Mouse (Mus musculus): ENCODE measurements around the gene Frmd4b. TPM values are rescaled to one million over a fixed set of nuclear protein-coding genes. Genes with fewer than 3 reads are reported as not detected.
"Not testable (repeated sequence)": the region's sequence is repeated elsewhere in the genome, so short reads cannot be mapped to it uniquely, and the experiment has no call there.

The Frmd4b gene
- polyA plus RNA-seq, 1 experiment, result 8.2 TPM

GRCm38 (mm10) chr6:97434753-97435152 lies 182.6 kb downstream of the Frmd4b start:
- TF ChIP-seq CTCF (IDR thresholded peaks at IDR 0.05; ENCODE audit: borderline replicate concordance, control insufficient read depth, extremely low read depth, insufficient read depth, low read length, poor library complexity) (no peak), POLR2A (IDR thresholded peaks at IDR 0.05; ENCODE audit: control insufficient read depth, extremely low read depth, insufficient read depth, low read length, poor library complexity) (no peak)
- peaks cover 7% of the 10 kb centered on the region for H3K4me1 ChIP-seq (replicated peaks; ENCODE audit: control insufficient read depth, insufficient read depth, low read length)
- DNase-seq, result no peak

GRCm38 (mm10) chr6:97431309-97432004 lies 185.9 kb downstream of the Frmd4b start:
- Histone ChIP-seq H3K4me1 (replicated peaks; ENCODE audit: control insufficient read depth, insufficient read depth, low read length) (peaks cover 7% of the 10 kb centered on the region), H3K27ac (ENCODE audit: control insufficient read depth, insufficient read depth, low read length) (no peak overlapping the region), H3K36me3 (ENCODE audit: control insufficient read depth, insufficient read depth, low read length) (no peaks in the 10 kb centered on the region), H3K27me3 (ENCODE audit: control insufficient read depth, insufficient read depth, low read length) (no peaks in the 10 kb centered on the region), H3K4me3 (ENCODE audit: control insufficient read depth, insufficient read depth, low read length) (no peak overlapping the region)
- no peak for DNase-seq
- no peak for TF ChIP-seq POLR2A (IDR thresholded peaks at IDR 0.05; ENCODE audit: control insufficient read depth, extremely low read depth, insufficient read depth, low read length, poor library complexity)
- TF ChIP-seq CTCF (IDR thresholded peaks at IDR 0.05; ENCODE audit: borderline replicate concordance, control insufficient read depth, extremely low read depth, insufficient read depth, low read length, poor library complexity), result no peak
- 65% methylated on average over 10 of the region's 10 CpGs for WGBS

More at GRCm38 (mm10) chr6:97434753-97435152, 182.6 kb downstream of the Frmd4b start:
- H3K4me3 ChIP-seq (ENCODE audit: control insufficient read depth, insufficient read depth, low read length), result no peak overlapping the region
- WGBS, result 91% methylated on average over 4 of the region's 4 CpGs
- no peak overlapping the region for H3K27ac ChIP-seq (ENCODE audit: control insufficient read depth, insufficient read depth, low read length)
- no peaks in the 10 kb centered on the region for H3K27me3 ChIP-seq (ENCODE audit: control insufficient read depth, insufficient read depth, low read length)
- H3K36me3 ChIP-seq (ENCODE audit: control insufficient read depth, insufficient read depth, low read length), result no peaks in the 10 kb centered on the region

- no peak for TF ChIP-seq CTCF (IDR thresholded peaks at IDR 0.05; ENCODE audit: borderline replicate concordance, control insufficient read depth, extremely low read depth, insufficient read depth, low read length, poor library complexity)
- H3K27me3 ChIP-seq (ENCODE audit: control insufficient read depth, insufficient read depth, low read length), result no peaks in the 10 kb centered on the region
- H3K36me3 ChIP-seq (ENCODE audit: control insufficient read depth, insufficient read depth, low read length), result no peaks in the 10 kb centered on the region
- WGBS, result 40% methylated on average over 6 of the region's 6 CpGs
- peaks cover 7% of the 10 kb centered on the region for H3K4me1 ChIP-seq (replicated peaks; ENCODE audit: control insufficient read depth, insufficient read depth, low read length)
- no peak overlapping the region for H3K27ac ChIP-seq (ENCODE audit: control insufficient read depth, insufficient read depth, low read length)
- no peak overlapping the region for H3K4me3 ChIP-seq (ENCODE audit: control insufficient read depth, insufficient read depth, low read length)
- DNase-seq, result no peak
Measured at GRCm38 (mm10) chr6:97430519-97430918, 186.8 kb downstream of the Frmd4b start.

GRCm38 (mm10) chr6:97429688-97430343 lies 187.5 kb downstream of the Frmd4b start:
- Histone ChIP-seq H3K4me3 (ENCODE audit: control insufficient read depth, insufficient read depth, low read length) (no peak overlapping the region), H3K4me1 (replicated peaks; ENCODE audit: control insufficient read depth, insufficient read depth, low read length) (peaks cover 7% of the 10 kb centered on the region), H3K36me3 (ENCODE audit: control insufficient read depth, insufficient read depth, low read length) (no peaks in the 10 kb centered on the region), H3K27me3 (ENCODE audit: control insufficient read depth, insufficient read depth, low read length) (no peaks in the 10 kb centered on the region), H3K27ac (ENCODE audit: control insufficient read depth, insufficient read depth, low read length) (no peak overlapping the region)
- 11% methylated on average over 2 of the region's 2 CpGs for WGBS
- TF ChIP-seq POLR2A (IDR thresholded peaks at IDR 0.05; ENCODE audit: control insufficient read depth, extremely low read depth, insufficient read depth, low read length, poor library complexity), result no peak
- no peak for TF ChIP-seq CTCF (IDR thresholded peaks at IDR 0.05; ENCODE audit: borderline replicate concordance, control insufficient read depth, extremely low read depth, insufficient read depth, low read length, poor library complexity)
- DNase-seq, result no peak

GRCm38 (mm10) chr6:97419771-97420446 lies 197.4 kb downstream of the Frmd4b start:
- DNase-seq, result peak; percentile 72
- Histone ChIP-seq H3K27me3 (ENCODE audit: control insufficient read depth, insufficient read depth, low read length) (no peaks in the 10 kb centered on the region), H3K4me3 (ENCODE audit: control insufficient read depth, insufficient read depth, low read length) (no peak overlapping the region), H3K27ac (ENCODE audit: control insufficient read depth, insufficient read depth, low read length) (no peak overlapping the region), H3K36me3 (ENCODE audit: control insufficient read depth, insufficient read depth, low read length) (no peaks in the 10 kb centered on the region), H3K4me1 (replicated peaks; ENCODE audit: control insufficient read depth, insufficient read depth, low read length) (no peaks in the 10 kb centered on the region)
- TF ChIP-seq POLR2A (IDR thresholded peaks at IDR 0.05; ENCODE audit: control insufficient read depth, extremely low read depth, insufficient read depth, low read length, poor library complexity), result no peak
- TF ChIP-seq CTCF (IDR thresholded peaks at IDR 0.05; ENCODE audit: borderline replicate concordance, control insufficient read depth, extremely low read depth, insufficient read depth, low read length, poor library complexity), result no peak
- 65% methylated on average over 7 of the region's 7 CpGs for WGBS

- 71% methylated on average over 13 of the region's 13 CpGs for WGBS
- TF ChIP-seq POLR2A (IDR thresholded peaks at IDR 0.05; ENCODE audit: control insufficient read depth, extremely low read depth, insufficient read depth, low read length, poor library complexity) (no peak), CTCF (IDR thresholded peaks at IDR 0.05; ENCODE audit: borderline replicate concordance, control insufficient read depth, extremely low read depth, insufficient read depth, low read length, poor library complexity) (peak; percentile 94)
- Histone ChIP-seq H3K4me1 (replicated peaks; ENCODE audit: control insufficient read depth, insufficient read depth, low read length) (no peaks in the 10 kb centered on the region), H3K27ac (ENCODE audit: control insufficient read depth, insufficient read depth, low read length) (no peak overlapping the region), H3K27me3 (ENCODE audit: control insufficient read depth, insufficient read depth, low read length) (no peaks in the 10 kb centered on the region), H3K36me3 (ENCODE audit: control insufficient read depth, insufficient read depth, low read length) (no peaks in the 10 kb centered on the region), H3K4me3 (ENCODE audit: control insufficient read depth, insufficient read depth, low read length) (no peak overlapping the region)
- DNase-seq, result peak; percentile 67
Measured at GRCm38 (mm10) chr6:97416972-97417554, 200.3 kb downstream of the Frmd4b start.

GRCm38 (mm10) chr6:97415578-97415977 lies 201.8 kb downstream of the Frmd4b start:
- not testable (repeated sequence) for DNase-seq; H3K27ac ChIP-seq (ENCODE audit: control insufficient read depth, insufficient read depth, low read length); H3K4me3 ChIP-seq (ENCODE audit: control insufficient read depth, insufficient read depth, low read length); H3K36me3 ChIP-seq (ENCODE audit: control insufficient read depth, insufficient read depth, low read length); H3K27me3 ChIP-seq (ENCODE audit: control insufficient read depth, insufficient read depth, low read length); H3K4me1 ChIP-seq (replicated peaks; ENCODE audit: control insufficient read depth, insufficient read depth, low read length)
- WGBS, result 95% methylated on average over 4 of the region's 4 CpGs

Data from thymus, adult 2 months (tissue).